Mouse (Mus musculus) brain, embryonic 14.5 days (tissue): ENCODE measurements around the gene Ctnnd2. TPM values are rescaled to one million over a fixed set of nuclear protein-coding genes. Genes with fewer than 3 reads are reported as not detected.

ENCODE experiments used
- DNase-seq: peaks from one replicate; pipeline ENCODE4 v3.0.0-alpha.2; 2011; ENCODE audit warnings: low read depth
- CTCF ChIP-seq: fragments of 200-500 bp; IDR thresholded peaks from 2 replicates; pipeline ENCODE4 v1.5.1; 2012; ENCODE audit warnings: inconsistent platforms, mild to moderate bottlenecking, moderate library complexity, borderline replicate concordance; ENCODE audit not compliant: insufficient read depth, insufficient read length; ENCODE audit errors: extremely low read depth
- POLR2A ChIP-seq: fragments of 200-500 bp; IDR thresholded peaks from 2 replicates; pipeline ENCODE4 v1.6.1; 2012; ENCODE audit warnings: mild to moderate bottlenecking, inconsistent platforms, borderline replicate concordance; ENCODE audit not compliant: poor library complexity, insufficient read depth, insufficient read length, severe bottlenecking; ENCODE audit errors: extremely low read depth
- polyA plus RNA-seq: library from polyadenylated mRNA; depleted of rRNA; stranded (reverse); fragments of >200 nt; gene quantifications from 2 replicates; pipeline ENCODE4 v1.2.3, GENCODE M21; 2012

Ctnnd2 gene
- polyA plus RNA-seq, 1 experiment, result 105 TPM

DNA sequence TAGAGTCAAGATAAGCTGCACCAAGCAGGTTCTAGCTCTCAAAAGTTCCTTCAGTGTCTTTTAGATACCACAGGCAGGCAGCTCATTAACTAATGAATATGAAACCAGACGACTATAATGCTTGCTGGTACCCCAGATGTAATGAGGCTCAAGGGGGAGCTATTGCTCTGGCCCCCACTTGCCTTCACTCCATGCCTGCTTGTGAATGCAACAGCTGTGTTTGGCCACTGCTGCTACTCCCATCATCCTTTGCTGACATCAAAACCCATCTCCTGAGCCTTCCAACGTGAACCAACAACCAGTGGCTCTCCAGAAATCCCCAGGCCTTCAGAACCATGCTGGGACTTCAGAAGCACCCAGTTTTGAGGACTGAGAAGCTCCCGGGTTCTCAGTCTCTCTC lies 883.8 kb downstream of the Ctnnd2 start:
- no peak for DNase-seq
- no peak for TF ChIP-seq POLR2A
- TF ChIP-seq CTCF, result no peak

DNA sequence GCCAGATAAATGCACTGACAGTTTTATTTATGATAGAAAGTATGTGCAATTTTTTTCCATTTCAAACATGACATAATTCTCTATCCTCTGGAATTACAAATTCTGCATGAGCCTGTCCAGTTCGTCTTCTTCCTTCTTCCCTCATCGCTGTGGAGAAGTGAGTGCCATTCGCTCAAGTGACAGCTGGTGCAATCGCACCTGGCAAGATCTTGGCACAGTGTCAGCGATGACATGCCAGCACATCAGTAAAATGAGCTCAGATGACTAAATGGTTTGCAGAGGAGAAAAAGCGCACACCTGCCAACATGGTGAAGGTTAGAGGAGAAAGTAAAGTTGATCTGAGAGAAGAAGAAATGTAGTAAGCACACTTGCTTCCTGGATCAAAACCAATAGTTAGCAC lies 885.9 kb downstream of the Ctnnd2 start:
- TF ChIP-seq CTCF, result no peak
- no peak for TF ChIP-seq POLR2A
- peak; percentile 34 for DNase-seq

DNA sequence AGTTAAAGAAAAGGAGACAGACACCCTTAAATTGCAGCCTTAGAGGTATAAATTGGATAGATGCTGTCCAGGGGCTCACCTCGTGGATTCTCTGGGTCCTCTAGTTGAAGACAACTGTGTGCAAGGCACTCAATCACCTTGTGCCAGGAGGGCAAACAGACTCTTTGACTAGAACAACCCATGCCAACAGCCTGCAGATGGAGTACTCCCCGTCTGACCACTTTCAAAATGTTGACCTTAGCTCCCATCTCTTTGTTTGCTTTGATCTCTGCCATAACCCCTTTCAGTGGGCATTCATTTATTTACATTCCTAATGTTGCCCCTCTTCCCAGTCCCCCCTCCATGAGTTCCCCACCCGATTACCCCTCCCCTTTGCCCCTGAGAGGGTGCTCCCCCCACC lies 891.3 kb downstream of the Ctnnd2 start:
- no peak for DNase-seq
- TF ChIP-seq POLR2A (no peak), CTCF (no peak)

GRCm38 (mm10) chr15:31068127-31068526 lies 895.7 kb downstream of the Ctnnd2 start:
- peak; percentile 86 for DNase-seq
- TF ChIP-seq CTCF (no peak), POLR2A (no peak)

DNA sequence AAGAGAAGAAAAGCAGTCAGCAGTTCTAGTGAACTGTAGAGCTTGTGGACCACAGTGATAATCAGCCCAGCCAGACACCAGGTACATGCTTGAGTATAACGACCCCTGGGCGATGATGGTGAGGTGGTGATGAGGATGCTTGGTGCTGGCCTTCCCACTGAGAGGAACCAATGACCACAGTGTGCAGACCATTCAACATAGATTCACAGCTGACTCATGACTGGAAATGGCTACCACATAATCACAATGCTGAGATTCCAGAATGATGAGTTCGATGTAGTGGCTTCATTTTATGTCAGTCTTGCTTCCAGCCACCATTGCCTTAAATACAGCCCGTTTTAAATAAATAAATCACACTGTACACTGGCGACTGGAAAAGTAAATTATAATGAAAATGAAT lies 897.9 kb downstream of the Ctnnd2 start:
- TF ChIP-seq CTCF, result no peak
- TF ChIP-seq POLR2A, result no peak
- DNase-seq, result no peak
